Mouse (Mus musculus) E14TG2a.4 (cell line): ENCODE data around the gene Begain.

Experiments used
- CTCF ChIP-seq: conservative IDR thresholded peaks from 2 replicates; pipeline ENCODE4 v1.5.1; 2014; ENCODE audit warnings: low read length
- NANOG ChIP-seq: IDR thresholded peaks from 2 replicates; pipeline ENCODE4 v1.6.1; 2014; ENCODE audit warnings: borderline replicate concordance, low read length, mixed read lengths

DNA sequence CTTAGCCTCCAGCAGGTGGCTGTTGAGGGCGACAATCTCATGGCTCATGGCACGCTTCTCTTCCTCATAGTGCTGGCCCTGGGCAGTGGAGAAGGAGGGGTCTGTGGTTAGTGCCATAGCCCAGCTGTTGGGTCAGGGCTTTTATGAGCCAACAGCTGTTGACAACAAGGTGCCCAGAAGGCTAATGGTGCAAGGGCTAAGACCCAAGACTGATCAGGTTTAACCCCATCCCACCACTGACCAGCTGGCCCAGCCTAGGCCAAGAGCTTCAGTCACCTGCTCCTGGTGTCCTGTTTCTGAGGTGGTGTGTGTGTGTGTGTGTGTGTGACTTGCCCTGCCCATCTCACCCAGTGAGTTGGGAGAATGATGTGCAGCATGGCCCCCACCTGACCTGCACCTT lies 31.0 kb downstream of the Begain start:
- TF ChIP-seq CTCF: no peak
- TF ChIP-seq NANOG: no peak
